Mouse (Mus musculus): ENCODE measurements around the gene Atf7ip.

Atf7ip gene

GRCm38 (mm10) chr6:136650664-136651063 lies 144.7 kb downstream of the Atf7ip start:
- DNase-seq: no peak

GRCm38 (mm10) chr6:136653331-136653730 lies 147.4 kb downstream of the Atf7ip start:
- DNase-seq: no peak

GRCm38 (mm10) chr6:136654470-136654869 lies 148.5 kb downstream of the Atf7ip start:
- no peak for DNase-seq

GRCm38 (mm10) chr6:136655786-136656185 lies 149.8 kb downstream of the Atf7ip start:
- no peak for DNase-seq

GRCm38 (mm10) chr6:136658303-136658702 lies 152.3 kb downstream of the Atf7ip start:
- no peak for DNase-seq

GRCm38 (mm10) chr6:136659226-136659625 lies 153.3 kb downstream of the Atf7ip start:
- no peak for DNase-seq

Measured in kidney, postnatal 4 days (tissue).